Mouse (Mus musculus): ENCODE data around the gene Rassf4. TPM values are rescaled to one million over a fixed set of nuclear protein-coding genes. Genes with fewer than 3 reads are reported as not detected.

Gene Rassf4
- polyA plus RNA-seq (2012; ENCODE audit: insufficient read depth, low replicate concordance), result 0.50 and 8.8 TPM in 2 replicates

DNA sequence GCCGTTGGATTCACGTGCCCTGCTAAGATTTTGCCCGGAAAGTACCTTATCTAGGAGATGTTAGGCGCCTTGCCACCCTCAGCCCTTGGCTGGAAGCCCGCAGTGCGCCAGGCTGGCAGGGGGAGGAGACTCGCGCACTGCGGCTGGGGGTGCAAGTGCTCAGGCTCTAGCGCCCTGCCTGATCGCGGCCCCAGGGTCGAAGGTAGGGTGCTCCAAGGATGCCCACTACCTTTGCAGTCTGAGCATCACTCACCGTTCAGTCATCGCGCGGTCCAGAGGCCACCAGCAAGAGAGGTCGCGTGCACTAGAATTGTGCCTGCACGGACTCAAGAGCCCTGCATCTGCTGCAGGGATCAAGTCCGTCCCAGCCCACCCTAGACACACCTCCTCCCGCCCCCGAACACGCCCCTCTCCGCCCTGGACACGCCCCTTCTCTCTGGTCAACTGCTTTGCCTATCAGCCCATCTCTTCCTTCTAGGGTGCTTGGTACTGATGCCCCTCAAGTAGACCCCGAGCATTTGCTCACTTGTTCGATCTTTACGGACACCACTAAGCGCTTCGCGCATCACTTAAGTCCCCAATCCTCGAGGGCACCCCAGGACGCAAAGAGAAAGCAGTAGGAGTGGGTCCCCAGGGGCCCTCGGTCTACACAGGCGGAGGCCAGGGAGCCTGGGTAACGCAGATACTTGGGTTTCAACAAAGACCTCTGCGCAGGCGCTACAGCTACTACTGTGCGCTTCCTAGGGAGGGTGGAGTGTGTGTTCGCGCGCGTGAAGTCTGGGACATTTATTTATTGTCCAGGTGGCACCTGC, at the start of gene Rassf4:
Gene Rassf4 (minus strand): TSS at position 482 of the 812 bp plus-strand sequence.
- Histone ChIP-seq H3K36me3 (replicated peaks; ENCODE audit: low read length) (no peaks in the 10 kb centered on the region), H3K4me3 (replicated peaks) (peak within 1 kb of the TSS; percentile 92), H3K4me1 (peaks cover 32% of the 10 kb centered on the region), H3K9me3 (no peaks in the 10 kb centered on the region), H3K27me3 (replicated peaks) (peaks cover 57% of the 10 kb centered on the region)
- TF ChIP-seq GATA1 (IDR thresholded peaks at IDR 0.05; ENCODE audit: borderline replicate concordance, low read length) (no peak), FLI1 (IDR thresholded peaks at IDR 0.05; ENCODE audit: low read length) (no peak)

DNA sequence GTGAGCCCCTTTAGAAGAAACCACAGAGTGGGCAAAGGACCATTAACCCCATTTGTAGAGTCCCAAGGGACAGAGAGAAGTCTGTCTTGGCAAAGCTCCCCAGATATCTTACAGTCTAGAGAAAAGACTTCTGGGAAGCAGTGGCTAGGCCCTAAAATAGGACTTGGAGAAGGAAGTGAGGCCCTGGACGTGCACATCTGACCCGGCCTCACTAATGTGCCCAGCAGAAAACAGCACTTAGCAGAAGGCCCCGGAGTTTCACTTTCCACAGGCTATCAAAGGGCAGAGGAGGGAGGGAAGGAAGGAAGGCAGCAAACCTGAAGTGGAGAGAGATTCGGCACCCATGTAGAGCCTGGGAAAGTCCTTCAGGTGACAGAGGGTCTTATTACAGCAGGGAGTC, 45.2 kb upstream of the Rassf4 start:
- H3K4me3 ChIP-seq (replicated peaks), result no peak overlapping the region
- H3K9me3 ChIP-seq, result no peaks in the 10 kb centered on the region
- H3K36me3 ChIP-seq (replicated peaks; ENCODE audit: low read length), result no peaks in the 10 kb centered on the region
- H3K4me1 ChIP-seq, result peaks cover 23% of the 10 kb centered on the region
- peaks cover 20% of the 10 kb centered on the region for H3K27me3 ChIP-seq (replicated peaks)
- no peak for TF ChIP-seq FLI1 (IDR thresholded peaks at IDR 0.05; ENCODE audit: low read length)
- TF ChIP-seq GATA1 (IDR thresholded peaks at IDR 0.05; ENCODE audit: borderline replicate concordance, low read length), result no peak

DNA sequence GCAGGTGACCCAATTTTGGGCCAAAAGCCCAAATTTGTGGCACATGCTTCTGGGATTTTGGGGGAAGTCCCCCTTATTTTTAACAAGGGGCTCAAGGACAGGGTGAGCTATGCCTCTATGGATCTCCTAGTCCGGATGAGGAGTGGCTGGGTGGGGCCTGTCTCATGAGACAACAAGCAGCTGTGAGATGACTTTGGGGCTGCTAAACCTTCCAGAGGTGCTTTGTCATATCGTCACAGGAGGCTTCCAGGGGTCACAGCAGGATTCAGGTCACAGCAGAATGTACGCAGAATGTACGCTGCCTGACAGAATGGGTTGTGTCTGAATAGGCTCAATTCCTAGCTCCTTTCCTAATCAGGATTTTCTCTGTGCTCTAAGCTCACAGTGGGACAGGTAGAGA, 44.6 kb upstream of the Rassf4 start:
- no peak overlapping the region for H3K4me3 ChIP-seq (replicated peaks)
- peaks cover 20% of the 10 kb centered on the region for H3K27me3 ChIP-seq (replicated peaks)
- H3K9me3 ChIP-seq, result no peaks in the 10 kb centered on the region
- no peaks in the 10 kb centered on the region for H3K36me3 ChIP-seq (replicated peaks; ENCODE audit: low read length)
- H3K4me1 ChIP-seq, result peaks cover 19% of the 10 kb centered on the region
- TF ChIP-seq GATA1 (IDR thresholded peaks at IDR 0.05; ENCODE audit: borderline replicate concordance, low read length) (no peak), FLI1 (IDR thresholded peaks at IDR 0.05; ENCODE audit: low read length) (no peak)

- no peak overlapping the region for H3K4me3 ChIP-seq (replicated peaks)
- no peaks in the 10 kb centered on the region for H3K36me3 ChIP-seq (replicated peaks; ENCODE audit: low read length)
- TF ChIP-seq GATA1 (IDR thresholded peaks at IDR 0.05; ENCODE audit: borderline replicate concordance, low read length), result no peak
- no peak for TF ChIP-seq FLI1 (IDR thresholded peaks at IDR 0.05; ENCODE audit: low read length)
- H3K27me3 ChIP-seq (replicated peaks), result peaks cover 20% of the 10 kb centered on the region
- peaks cover 14% of the 10 kb centered on the region for H3K4me1 ChIP-seq
- H3K9me3 ChIP-seq, result no peaks in the 10 kb centered on the region
Observed at GRCm38 (mm10) chr6:116717851-116718250, 44.1 kb upstream of the Rassf4 start.

DNA sequence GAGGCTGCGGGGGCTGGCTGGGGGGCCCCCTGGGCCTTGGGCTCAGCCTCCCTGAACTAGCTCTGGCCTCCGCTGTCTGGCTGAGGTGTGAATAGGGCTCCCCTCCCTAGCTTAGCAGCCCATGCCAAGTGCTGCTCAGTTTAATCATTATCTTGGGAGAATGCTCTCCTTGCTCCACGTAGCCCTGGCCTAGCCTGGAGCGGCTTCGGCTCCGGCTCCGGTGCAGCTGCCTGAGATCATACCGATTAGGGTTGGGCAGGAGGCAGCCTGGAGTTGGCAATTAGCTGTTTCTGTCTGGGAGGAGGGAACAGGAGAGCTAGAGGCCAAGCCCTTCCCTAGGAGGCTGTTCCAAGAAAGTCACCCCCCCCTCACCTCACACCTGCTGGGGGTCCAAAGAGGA, 42.9 kb upstream of the Rassf4 start, which contains the start of gene Tmem72:
Gene Tmem72 (minus strand): TSS at position 248 of the 400 bp plus-strand sequence.
- no peak for TF ChIP-seq GATA1 (IDR thresholded peaks at IDR 0.05; ENCODE audit: borderline replicate concordance, low read length)
- no peak for TF ChIP-seq FLI1 (IDR thresholded peaks at IDR 0.05; ENCODE audit: low read length)
- H3K4me1 ChIP-seq, result peaks cover 9% of the 10 kb centered on the region; the same call in 1 of the 2 replicates
- H3K27me3 ChIP-seq (replicated peaks), result peaks cover 20% of the 10 kb centered on the region
- no peaks in the 10 kb centered on the region for H3K9me3 ChIP-seq
- no peak within 1 kb of the TSS for H3K4me3 ChIP-seq (replicated peaks)
- no peaks in the 10 kb centered on the region for H3K36me3 ChIP-seq (replicated peaks; ENCODE audit: low read length)

- TF ChIP-seq FLI1 (IDR thresholded peaks at IDR 0.05; ENCODE audit: low read length) (no peak), GATA1 (IDR thresholded peaks at IDR 0.05; ENCODE audit: borderline replicate concordance, low read length) (no peak)
- H3K4me3 ChIP-seq (replicated peaks), result no peak overlapping the region
- peaks cover 9% of the 10 kb centered on the region; the same call in 1 of the 2 replicates for H3K4me1 ChIP-seq
- no peaks in the 10 kb centered on the region for H3K36me3 ChIP-seq (replicated peaks; ENCODE audit: low read length)
- no peaks in the 10 kb centered on the region for H3K9me3 ChIP-seq
- peaks cover 20% of the 10 kb centered on the region for H3K27me3 ChIP-seq (replicated peaks)
Observed at GRCm38 (mm10) chr6:116715166-116715565, 41.4 kb upstream of the Rassf4 start.

DNA sequence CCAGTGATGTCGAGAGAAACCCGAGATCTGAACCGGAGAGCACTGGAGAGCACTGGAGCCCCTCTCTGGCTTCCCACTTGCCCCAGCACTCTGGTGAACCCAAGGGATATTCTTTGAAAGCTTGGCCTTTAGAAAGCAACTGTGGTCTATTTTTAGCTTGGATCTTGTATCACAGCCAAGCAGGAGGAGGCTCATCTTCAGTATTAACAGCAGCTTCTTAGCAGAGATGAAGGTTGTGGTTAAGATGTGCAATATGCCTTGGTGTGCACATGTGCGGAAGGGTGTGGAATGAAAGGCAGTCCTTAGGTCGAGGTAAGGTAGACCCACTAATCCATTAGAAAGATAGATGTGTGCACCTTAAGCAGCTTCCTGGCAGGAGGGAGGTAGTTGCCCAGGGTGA, 40.8 kb upstream of the Rassf4 start:
- H3K4me1 ChIP-seq, result peaks cover 9% of the 10 kb centered on the region; the same call in 1 of the 2 replicates
- peaks cover 20% of the 10 kb centered on the region for H3K27me3 ChIP-seq (replicated peaks)
- TF ChIP-seq GATA1 (IDR thresholded peaks at IDR 0.05; ENCODE audit: borderline replicate concordance, low read length) (no peak), FLI1 (IDR thresholded peaks at IDR 0.05; ENCODE audit: low read length) (no peak)
- no peaks in the 10 kb centered on the region for H3K9me3 ChIP-seq
- no peaks in the 10 kb centered on the region for H3K36me3 ChIP-seq (replicated peaks; ENCODE audit: low read length)
- no peak overlapping the region for H3K4me3 ChIP-seq (replicated peaks)

DNA sequence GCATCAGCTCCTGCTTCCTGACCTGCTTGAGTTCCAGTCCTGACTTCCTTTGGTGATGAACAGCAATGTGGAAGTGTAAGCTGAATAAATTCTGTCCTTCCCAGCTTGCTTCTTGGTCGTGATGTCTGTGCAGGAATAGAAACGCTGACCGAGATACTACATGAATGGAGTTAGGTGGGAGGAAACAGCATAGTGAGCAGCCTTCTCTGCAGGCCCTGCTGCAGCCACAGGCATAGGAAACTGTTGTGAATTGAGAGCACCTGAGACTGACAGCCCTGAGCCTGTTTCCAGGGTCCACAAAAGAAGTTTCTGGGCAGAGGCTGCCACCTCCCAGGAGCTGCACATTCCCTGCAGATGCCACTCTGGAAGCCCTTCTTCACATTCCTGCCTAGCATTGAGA, 40.2 kb upstream of the Rassf4 start:
- Histone ChIP-seq H3K9me3 (no peaks in the 10 kb centered on the region), H3K27me3 (replicated peaks) (peaks cover 20% of the 10 kb centered on the region), H3K36me3 (replicated peaks; ENCODE audit: low read length) (no peaks in the 10 kb centered on the region), H3K4me3 (replicated peaks) (no peak overlapping the region), H3K4me1 (peaks cover 7% of the 10 kb centered on the region; the same call in 1 of the 2 replicates)
- TF ChIP-seq GATA1 (IDR thresholded peaks at IDR 0.05; ENCODE audit: borderline replicate concordance, low read length), result no peak
- no peak for TF ChIP-seq FLI1 (IDR thresholded peaks at IDR 0.05; ENCODE audit: low read length)

DNA sequence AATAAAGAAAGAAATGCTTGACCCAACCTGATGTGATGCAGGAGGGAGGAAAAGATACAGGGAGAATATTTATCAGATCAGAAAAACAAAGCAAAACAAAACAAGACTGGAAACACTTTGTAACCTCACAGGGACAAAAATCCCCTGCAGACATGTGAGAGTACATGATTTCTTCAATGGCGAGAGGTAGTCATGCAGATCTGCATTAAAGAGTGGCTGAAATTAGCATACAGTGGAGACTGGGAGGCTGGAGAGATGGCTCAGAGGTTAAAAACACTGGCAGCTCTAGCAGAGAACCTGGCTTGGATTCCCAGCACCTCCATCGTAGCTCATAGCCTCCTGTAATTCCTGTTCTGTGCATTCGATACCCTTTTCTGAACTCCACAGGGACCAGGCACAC, 38.8 kb upstream of the Rassf4 start:
- TF ChIP-seq GATA1 (IDR thresholded peaks at IDR 0.05; ENCODE audit: borderline replicate concordance, low read length) (no peak), FLI1 (IDR thresholded peaks at IDR 0.05; ENCODE audit: low read length) (no peak)
- no peak overlapping the region for H3K4me3 ChIP-seq (replicated peaks)
- H3K9me3 ChIP-seq, result no peaks in the 10 kb centered on the region
- H3K36me3 ChIP-seq (replicated peaks; ENCODE audit: low read length), result no peaks in the 10 kb centered on the region
- no peaks in the 10 kb centered on the region for H3K4me1 ChIP-seq
- H3K27me3 ChIP-seq (replicated peaks), result peaks cover 18% of the 10 kb centered on the region

GRCm38 (mm10) chr6:116712062-116712461, 38.3 kb upstream of the Rassf4 start:
- Histone ChIP-seq H3K36me3 (replicated peaks; ENCODE audit: low read length) (no peaks in the 10 kb centered on the region), H3K9me3 (no peaks in the 10 kb centered on the region), H3K4me1 (no peaks in the 10 kb centered on the region), H3K27me3 (replicated peaks) (peaks cover 18% of the 10 kb centered on the region), H3K4me3 (replicated peaks) (no peak overlapping the region)
- TF ChIP-seq GATA1 (IDR thresholded peaks at IDR 0.05; ENCODE audit: borderline replicate concordance, low read length), result no peak
- TF ChIP-seq FLI1 (IDR thresholded peaks at IDR 0.05; ENCODE audit: low read length), result no peak
